Mouse (Mus musculus) heart, postnatal 0 days (tissue): ENCODE results near the gene Acbd6.

ENCODE experiments used
- CTCF ChIP-seq: IDR thresholded peaks from 2 replicates; pipeline ENCODE4 v1.5.1; 2016; ENCODE audit warnings: antibody characterized with exemption, control low read depth, low read depth
- EP300 ChIP-seq: IDR thresholded peaks from 2 replicates; pipeline ENCODE4 v1.6.1; 2016; ENCODE audit warnings: antibody characterized with exemption, low read depth

DNA sequence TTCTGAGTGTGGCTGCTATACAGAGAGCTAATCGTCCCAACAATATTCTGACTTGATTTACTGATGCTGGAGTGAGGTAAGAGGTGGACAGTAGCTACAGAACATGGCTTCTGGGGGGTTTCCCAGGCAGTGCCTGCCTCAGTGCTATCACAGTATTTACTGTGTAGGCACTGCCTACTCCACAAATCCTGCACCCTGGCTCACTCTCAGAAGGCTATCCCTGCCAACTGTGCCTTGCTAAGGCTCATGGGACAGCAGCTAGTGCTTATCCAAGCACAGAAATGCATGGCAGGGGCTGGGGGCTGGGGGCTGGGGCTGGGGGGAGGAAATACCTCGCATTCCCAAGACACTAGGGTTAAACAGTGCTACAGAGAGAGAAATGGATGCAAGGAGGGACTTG lies 155.4 kb downstream of the Acbd6 start:
- TF ChIP-seq CTCF = no peak
- TF ChIP-seq EP300 = no peak
